Mouse (Mus musculus) adrenal gland (tissue): ENCODE data around the gene Tmem53.

ENCODE experiments used
- intact Hi-C: fragments of 180-260 bp; cut with DNase I; formaldehyde crosslinking; loops from one replicate; pipeline ENCODE4 v1.15.1; 2025

Tmem53 gene

DNA sequence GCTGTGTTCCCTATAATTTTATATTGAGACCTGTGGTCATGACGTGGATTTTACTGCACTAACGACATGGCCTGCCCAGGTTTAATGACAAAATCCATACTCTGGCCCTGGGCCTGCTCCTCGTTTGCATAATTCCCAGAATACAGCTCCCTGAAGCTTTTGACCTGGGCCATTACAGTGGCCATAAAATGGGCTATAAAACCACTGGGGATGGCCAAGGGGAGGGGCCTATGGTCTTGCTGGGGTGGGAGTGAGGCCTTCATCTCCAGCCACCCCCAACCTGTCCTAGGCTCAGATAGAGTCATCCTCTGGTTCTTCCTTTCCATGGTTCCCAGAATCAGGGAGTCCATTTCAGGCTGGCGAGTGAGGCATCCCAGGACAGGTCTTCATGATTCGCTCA lies 60.1 kb downstream of the Tmem53 start:
- intact Hi-C loops: loop anchor here (5.0 kb wide), 1 partner anchor 40 kb away; no protein-coding TSS in a partner anchor

DNA sequence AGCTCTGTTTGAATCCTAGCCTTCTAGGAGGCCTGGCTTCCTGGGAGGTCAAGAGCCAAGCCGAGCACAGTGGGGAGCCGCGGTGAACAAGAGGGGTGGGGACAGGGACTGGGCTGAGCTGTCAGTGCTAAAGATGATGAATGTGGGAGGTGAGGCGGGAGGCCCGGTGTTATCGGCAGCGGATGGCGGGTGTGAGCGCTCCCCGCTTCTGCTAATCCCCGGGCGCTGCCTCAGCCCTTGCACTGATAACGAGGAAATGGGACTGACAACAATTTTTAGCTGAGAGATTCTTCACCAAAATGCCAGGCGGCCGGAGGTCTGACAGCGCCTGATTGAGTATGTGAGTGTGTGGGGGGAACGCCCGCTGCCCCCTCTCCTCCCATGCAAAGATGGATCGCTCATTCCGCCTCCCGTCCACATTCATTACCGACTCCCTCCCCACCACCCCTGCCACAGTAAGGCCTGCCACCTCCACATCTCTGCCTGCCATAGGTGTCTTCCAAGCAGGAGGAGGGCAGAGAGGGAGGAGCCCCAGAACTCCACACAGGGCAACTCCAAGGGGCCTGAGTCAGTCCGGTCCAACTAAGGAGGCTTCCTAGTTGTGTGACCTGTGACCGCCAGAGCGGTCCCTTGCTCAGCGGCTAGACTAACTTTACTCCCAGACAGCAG lies 60.8 kb downstream of the Tmem53 start:
- intact Hi-C loops: loop anchor here (5.0 kb wide), 1 partner anchor 40 kb away; no protein-coding TSS in a partner anchor

DNA sequence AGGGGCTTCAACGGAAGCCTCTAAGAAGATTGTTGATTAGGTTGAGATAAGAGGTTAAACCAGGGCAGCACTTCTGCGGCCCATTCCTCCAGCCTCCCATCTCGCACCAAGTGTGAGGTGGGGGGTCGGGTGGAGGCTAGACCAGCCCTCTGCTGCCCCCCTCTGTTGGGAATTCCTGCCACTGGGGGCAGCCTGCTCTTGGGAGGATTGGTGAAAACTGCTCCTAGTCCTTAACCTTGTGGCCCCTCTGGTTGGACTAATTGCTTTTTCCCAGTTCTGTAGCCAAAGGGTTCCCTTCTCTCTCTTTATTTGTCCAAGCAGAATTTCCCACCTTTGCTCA lies 61.3 kb downstream of the Tmem53 start:
- intact Hi-C loops: loop anchor here (5.0 kb wide), 1 partner anchor 41 kb away; no protein-coding TSS in a partner anchor

DNA sequence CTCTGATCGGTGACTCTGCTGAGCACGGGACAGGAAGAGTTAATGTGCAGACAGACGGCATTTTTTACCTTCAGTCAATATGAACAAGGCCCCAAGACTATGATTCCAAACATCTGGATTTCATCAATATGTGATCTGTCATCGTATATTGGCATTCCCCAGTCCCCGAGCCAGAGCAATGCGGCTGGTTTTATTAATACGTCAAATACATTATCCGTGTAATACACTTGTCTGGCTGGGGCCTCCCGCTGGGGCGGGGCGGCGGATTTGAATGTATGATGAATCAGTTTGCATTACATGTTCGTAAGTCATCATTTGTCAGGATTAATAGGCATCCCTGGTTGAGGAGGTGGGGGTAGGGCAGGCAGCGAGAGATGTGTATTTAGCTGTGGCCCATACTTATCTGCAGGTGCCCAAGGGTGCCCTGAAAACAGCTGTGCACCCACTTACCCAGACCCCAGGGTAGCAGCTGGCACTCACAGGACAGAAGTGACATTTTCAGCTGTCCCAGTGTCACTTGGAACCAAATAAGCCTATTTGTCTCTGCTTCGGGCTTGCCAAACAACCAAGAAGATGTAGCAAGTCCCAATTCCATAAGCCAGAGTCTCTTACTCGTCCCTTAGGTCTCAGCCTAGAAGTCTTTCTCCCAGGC lies 63.2 kb downstream of the Tmem53 start:
- intact Hi-C loops: loop anchor here (5.0 kb wide), 1 partner anchor 43 kb away; no protein-coding TSS in a partner anchor

DNA sequence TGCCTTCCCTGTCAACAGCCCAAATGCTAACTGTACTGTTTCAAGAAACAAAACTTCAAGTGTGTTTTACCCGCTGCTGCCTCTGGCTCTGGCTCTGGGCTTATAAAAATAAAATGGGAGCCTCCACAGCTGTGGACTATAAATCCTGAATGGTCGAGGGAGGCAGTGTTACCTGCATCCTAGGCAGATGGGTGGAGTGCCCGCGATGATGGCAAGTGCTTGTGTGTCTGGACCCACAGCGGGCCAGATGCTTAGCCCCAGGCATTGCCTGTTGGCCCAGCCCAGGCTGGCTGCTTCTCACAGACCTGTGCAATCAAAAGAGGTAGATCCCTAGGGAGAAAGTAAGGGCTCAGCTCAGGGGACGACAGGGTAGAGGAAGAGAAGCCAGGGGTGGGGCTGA lies 65.0 kb downstream of the Tmem53 start:
- intact Hi-C loops: no loop called here

DNA sequence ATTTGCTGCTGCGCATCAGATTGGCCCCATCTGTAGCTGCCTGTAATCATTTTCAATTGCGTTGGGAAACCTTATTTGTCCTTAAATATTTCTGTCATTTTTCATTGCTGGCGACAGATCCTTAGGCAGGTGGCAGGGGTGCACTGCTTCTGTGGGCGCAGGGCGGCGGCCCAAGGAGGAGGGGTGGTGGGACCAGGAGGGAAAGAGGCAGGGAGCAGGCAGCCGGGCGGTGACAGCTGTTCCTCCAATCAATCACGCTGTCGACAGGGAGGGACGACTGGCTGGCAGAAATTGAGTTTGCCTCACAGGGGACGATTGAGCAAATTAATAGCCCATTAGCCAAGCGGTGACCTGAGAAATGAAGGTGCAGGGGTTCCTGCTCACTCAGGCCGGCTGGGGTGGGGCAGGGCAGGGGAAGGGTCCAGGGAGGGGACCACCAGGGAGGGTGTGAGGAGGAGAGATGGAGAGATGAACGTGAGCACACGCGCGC lies 66.0 kb downstream of the Tmem53 start:
- intact Hi-C loops: no loop called here
